Mouse (Mus musculus) thymus, postnatal 0 days (tissue): ENCODE measurements around the gene Gmip. TPM values are rescaled to one million over a fixed set of nuclear protein-coding genes. Genes with fewer than 3 reads are reported as not detected.

Experiments
- DNase-seq: peaks from one replicate; pipeline ENCODE4 v3.0.0-alpha.2; 2015; ENCODE audit warnings: low spot score
- polyA plus RNA-seq: library from polyadenylated mRNA; unstranded; fragments of >200 nt; fragmentation: Nextera tagmentation; extraction: Ambion mirVana; gene quantifications from 2 replicates; pipeline ENCODE4 v1.2.1, GENCODE M21; 2015

Gmip gene
- 30.9 and 35.0 TPM in 2 replicates for polyA plus RNA-seq

- DNase-seq = peak; percentile 93
Measured at GRCm38 (mm10) chr8:69808094-69808863, at the start of gene Gmip. Gene Gmip (plus strand): TSS chr8:69808679.

GRCm38 (mm10) chr8:69761814-69762445, 46.5 kb upstream of the Gmip start:
- DNase-seq = no peak

GRCm38 (mm10) chr8:69771221-69771620, 37.3 kb upstream of the Gmip start:
- no peak for DNase-seq

DNA sequence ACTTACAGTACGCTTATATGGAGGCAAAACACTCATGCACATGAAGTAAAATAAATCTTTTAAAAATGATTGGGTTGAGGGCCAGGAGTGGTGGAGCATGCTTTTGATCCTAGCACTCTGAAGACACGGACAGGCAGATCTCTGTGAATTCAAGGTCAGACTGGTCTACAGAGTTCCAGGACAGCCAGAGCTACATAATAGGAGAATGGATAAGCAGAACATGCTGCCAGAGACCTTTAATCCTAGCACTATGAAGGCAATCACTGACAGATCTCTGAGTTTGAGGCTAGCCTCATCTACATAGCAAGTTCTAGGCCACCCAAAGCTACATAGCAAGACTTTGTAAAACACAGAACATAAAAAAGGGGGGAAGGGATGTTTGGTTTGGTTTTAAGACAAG, 36.4 kb upstream of the Gmip start:
- no peak for DNase-seq

DNA sequence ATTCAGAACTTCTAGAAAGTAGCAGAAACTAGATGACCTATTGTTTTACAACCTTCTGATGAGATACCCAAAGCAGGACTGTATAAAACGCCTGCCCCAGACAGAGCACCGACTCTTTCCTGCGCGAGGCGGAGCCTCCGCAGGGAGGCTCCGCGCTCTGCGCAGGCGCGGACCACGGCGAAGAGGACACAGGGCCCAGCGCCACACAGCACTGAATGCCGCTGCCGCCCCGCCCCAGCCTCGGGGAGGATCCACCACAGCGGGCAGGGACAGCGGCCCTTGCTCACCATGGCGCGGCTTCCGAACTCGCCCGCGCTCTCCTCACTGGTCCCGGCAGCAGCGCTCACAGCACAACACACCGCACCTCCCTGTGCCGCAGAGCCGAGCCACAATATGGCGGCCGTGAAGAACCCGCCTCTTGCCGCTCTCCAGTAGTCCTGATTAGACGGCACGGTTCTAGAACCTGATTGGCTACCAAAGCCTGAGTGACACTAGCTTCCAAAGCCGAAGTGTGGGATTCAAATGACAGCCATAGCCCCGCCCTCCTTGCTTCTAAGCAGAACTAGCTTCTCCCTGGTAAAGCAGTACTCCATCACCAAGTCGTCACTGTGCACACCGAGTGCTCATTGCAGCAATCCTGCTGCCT, 33.9 kb upstream of the Gmip start, which contains the start of gene Gm20422:
TSS of gene Gm20422 (minus strand) at position 384 of the 646 bp plus-strand sequence.
- DNase-seq = peak; percentile 96

- DNase-seq = no peak
Measured at GRCm38 (mm10) chr8:69775149-69775534, 33.3 kb upstream of the Gmip start.

- no peak for DNase-seq
Measured at GRCm38 (mm10) chr8:69777111-69777510, 31.4 kb upstream of the Gmip start.

GRCm38 (mm10) chr8:69789105-69789504, 19.4 kb upstream of the Gmip start:
- no peak for DNase-seq

- no peak for DNase-seq
Measured at GRCm38 (mm10) chr8:69789731-69790130, 18.7 kb upstream of the Gmip start.

GRCm38 (mm10) chr8:69790364-69790763, 18.1 kb upstream of the Gmip start:
- no peak for DNase-seq

- DNase-seq = peak; percentile 93
Measured at GRCm38 (mm10) chr8:69790773-69791367, 17.6 kb upstream of the Gmip start, which contains the start of the genes Atp13a1 and Zfp866. Gene Atp13a1 (plus strand): TSS chr8:69791163. Gene Zfp866 (minus strand): TSS chr8:69791178.

- DNase-seq = peak; percentile 60
Measured at GRCm38 (mm10) chr8:69791415-69792068, 16.9 kb upstream of the Gmip start.

GRCm38 (mm10) chr8:69793666-69794065, 14.8 kb upstream of the Gmip start:
- no peak for DNase-seq

GRCm38 (mm10) chr8:69794096-69794495, 14.4 kb upstream of the Gmip start:
- DNase-seq = no peak

GRCm38 (mm10) chr8:69794901-69795300, 13.6 kb upstream of the Gmip start:
- no peak for DNase-seq

- no peak for DNase-seq
Measured at GRCm38 (mm10) chr8:69796721-69797345, 11.6 kb upstream of the Gmip start.

GRCm38 (mm10) chr8:69797661-69798060, 10.8 kb upstream of the Gmip start:
- DNase-seq = no peak

DNA sequence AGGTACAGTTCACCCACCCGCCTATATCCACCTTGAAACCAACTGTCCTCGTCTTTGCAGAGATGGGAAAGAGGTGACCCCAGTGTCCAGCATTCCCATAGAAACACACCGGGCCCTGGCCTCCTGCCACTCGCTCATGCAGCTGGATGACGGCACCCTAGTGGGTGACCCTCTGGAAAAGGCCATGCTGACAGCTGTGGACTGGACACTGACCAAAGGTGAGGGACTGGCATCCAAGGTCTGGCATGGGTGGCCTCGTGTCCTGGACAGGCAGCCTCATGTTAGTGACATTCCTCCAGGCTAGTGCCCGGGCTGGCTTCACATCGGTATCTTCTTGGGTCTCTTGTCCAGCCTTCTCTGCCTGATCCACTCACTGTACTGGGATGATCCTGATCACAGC, 9.2 kb upstream of the Gmip start:
- no peak for DNase-seq

DNA sequence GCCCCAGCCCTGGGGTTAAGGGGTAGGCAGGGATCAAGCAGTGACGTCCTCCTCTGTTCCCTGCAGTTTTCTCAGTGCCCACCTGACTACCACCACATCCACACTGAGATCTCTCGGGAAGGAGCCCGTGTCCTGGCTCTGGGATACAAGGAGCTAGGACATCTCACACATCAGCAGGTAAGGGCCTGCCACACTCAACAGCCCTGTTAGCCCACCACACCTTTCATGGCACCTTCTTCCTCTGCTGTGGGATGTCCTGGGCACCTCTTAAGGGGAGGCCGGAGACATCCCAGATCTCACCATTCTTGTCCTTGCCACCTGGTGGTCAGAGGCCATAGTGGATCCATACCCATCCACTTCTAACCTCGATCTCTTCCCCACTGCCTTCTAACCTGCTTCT, 8.5 kb upstream of the Gmip start:
- no peak for DNase-seq

DNA sequence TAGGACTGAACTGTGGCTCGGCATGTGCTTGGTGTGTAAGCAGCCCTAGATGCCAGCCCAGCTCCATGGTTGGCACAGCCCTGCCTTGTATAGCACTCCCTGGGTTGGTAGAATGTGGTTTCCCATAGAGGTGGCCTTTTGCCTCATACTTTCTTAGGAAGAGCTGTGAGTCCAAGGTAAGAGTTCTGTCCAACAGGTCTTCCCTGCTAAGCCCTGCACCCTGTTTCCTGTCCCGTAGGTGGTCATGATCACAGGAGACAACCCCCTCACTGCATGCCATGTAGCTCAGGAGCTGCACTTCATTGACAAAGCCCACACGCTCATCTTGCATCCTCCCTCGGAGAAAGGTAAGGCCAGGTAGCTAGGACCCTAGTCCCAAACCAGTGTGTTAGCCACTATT, 6.7 kb upstream of the Gmip start:
- no peak for DNase-seq

DNA sequence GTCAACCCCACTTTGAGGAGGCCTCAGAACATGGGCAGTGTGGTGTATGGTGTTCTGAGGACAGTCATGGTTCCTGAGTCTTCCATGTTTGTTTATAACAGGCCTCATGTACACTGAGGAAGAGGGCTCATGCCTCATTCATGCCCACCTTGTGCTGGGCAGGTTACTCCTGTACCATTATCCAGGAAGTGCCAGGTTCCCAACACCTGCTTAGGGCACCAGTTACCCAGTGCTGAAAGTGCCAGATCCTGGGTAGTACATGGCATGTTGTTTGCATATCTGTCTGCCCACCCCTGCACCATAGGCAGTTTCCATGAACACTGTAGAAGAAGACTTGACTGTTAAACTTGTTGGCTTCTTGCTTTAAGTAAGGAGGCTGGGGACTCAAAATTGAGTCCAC, 6.3 kb upstream of the Gmip start:
- DNase-seq = no peak
